Mouse (Mus musculus) hindbrain, embryonic 12.5 days (tissue): ENCODE data around the gene Btbd9. TPM values are rescaled to one million over a fixed set of nuclear protein-coding genes. Genes with fewer than 3 reads are reported as not detected.

Source experiments
- ATAC-seq: fragments of 200-750 bp; cut with Nextera tagmentation; 2 replicates; pipeline ENCODE4 v1.8.0; 2017; ENCODE audit warnings: moderate TSS enrichment; ENCODE audit not compliant: low FRiP score
- H3K27ac ChIP-seq: fragments of 300-500 bp; sonication (generic); 2 replicates; pipeline ENCODE4 v1.5.1; 2016; ENCODE audit warnings: mild to moderate bottlenecking
- H3K27me3 ChIP-seq: fragments of 300-500 bp; sonication (generic); 2 replicates; pipeline ENCODE4 v1.6.1; 2016; ENCODE audit warnings: mild to moderate bottlenecking
- H3K36me3 ChIP-seq: fragments of 300-500 bp; sonication (generic); 2 replicates; pipeline ENCODE4 v1.6.1; 2016; ENCODE audit warnings: mild to moderate bottlenecking
- H3K4me1 ChIP-seq: fragments of 300-500 bp; sonication (generic); 2 replicates; pipeline ENCODE4 v1.6.1; 2016
- H3K4me2 ChIP-seq: fragments of 300-500 bp; sonication (generic); replicated peaks from 2 replicates; pipeline ENCODE4 v1.6.1; 2016; ENCODE audit warnings: mild to moderate bottlenecking
- H3K4me3 ChIP-seq: fragments of 300-500 bp; sonication (generic); 2 replicates; pipeline ENCODE4 v1.5.1; 2016; ENCODE audit warnings: mild to moderate bottlenecking
- H3K9ac ChIP-seq: fragments of 300-500 bp; sonication (generic); 2 replicates; pipeline ENCODE4 v1.6.1; 2016; ENCODE audit warnings: mild to moderate bottlenecking, moderate library complexity
- H3K9me3 ChIP-seq: fragments of 300-500 bp; sonication (generic); replicated peaks from 2 replicates; pipeline ENCODE4 v1.6.1; 2016; ENCODE audit warnings: mild to moderate bottlenecking
- WGBS: fragments of 180-500 bp; shearing (Covaris S2); methylation state at CpG from one replicate; pipeline ENCODE4 v1.1.7; 2016; 5-methylcytosine and 5-hydroxymethylcytosine counted together
- polyA plus RNA-seq: library from polyadenylated mRNA; unstranded; fragments of >200 nt; fragmentation: Nextera tagmentation; extraction: Ambion mirVana; gene quantifications from 2 replicates; pipeline ENCODE4 v1.2.1, GENCODE M21; 2016

Btbd9 gene
- polyA plus RNA-seq, 1 experiment from 2014 or later: 106 TPM

- H3K4me2 ChIP-seq: no peak overlapping the region
- H3K27ac ChIP-seq: no peak overlapping the region
- H3K9ac ChIP-seq: no peak overlapping the region
- WGBS: 84% methylated on average over 6 of the region's 6 CpGs
- H3K4me3 ChIP-seq: no peak overlapping the region
- H3K36me3 ChIP-seq: peaks cover 6% of the 10 kb centered on the region
- peaks cover 6% of the 10 kb centered on the region; the same call in 1 of the 2 replicates for H3K4me1 ChIP-seq
- no peak for ATAC-seq
- no peaks in the 10 kb centered on the region for H3K9me3 ChIP-seq
- no peaks in the 10 kb centered on the region for H3K27me3 ChIP-seq
Observed at GRCm38 (mm10) chr17:30180197-30180596, 396.1 kb downstream of the Btbd9 start.

GRCm38 (mm10) chr17:30178402-30178801 lies 397.9 kb downstream of the Btbd9 start:
- peaks cover 6% of the 10 kb centered on the region; the same call in 1 of the 2 replicates for H3K4me1 ChIP-seq
- H3K9ac ChIP-seq: no peak overlapping the region
- H3K4me3 ChIP-seq: no peak overlapping the region
- no peak overlapping the region for H3K27ac ChIP-seq
- no peak overlapping the region for H3K4me2 ChIP-seq
- no peaks in the 10 kb centered on the region for H3K27me3 ChIP-seq
- ATAC-seq: no peak
- WGBS: 82% methylated on average over 1 of the region's 1 CpGs
- peaks cover 6% of the 10 kb centered on the region for H3K36me3 ChIP-seq
- H3K9me3 ChIP-seq: no peaks in the 10 kb centered on the region

- Histone ChIP-seq H3K36me3 (peaks cover 6% of the 10 kb centered on the region), H3K27me3 (no peaks in the 10 kb centered on the region), H3K27ac (no peak overlapping the region), H3K9me3 (no peaks in the 10 kb centered on the region), H3K9ac (no peak overlapping the region), H3K4me2 (no peak overlapping the region), H3K4me3 (no peak overlapping the region), H3K4me1 (0 out of 2 replicates have a peak, but pooled peaks cover 6% of the 10 kb centered on the region)
- ATAC-seq: no peak
- WGBS: 90% methylated on average over 4 of the region's 4 CpGs
Observed at GRCm38 (mm10) chr17:30177435-30177834, 398.9 kb downstream of the Btbd9 start.

Other genes with a start within 250 kb of the Btbd9 start
- 0.64 and 0.97 TPM in 2 replicates for gene Dnah8, start 47.9 kb upstream of the Btbd9 start, polyA plus RNA-seq
- gene Glo1, start 50.4 kb upstream of the Btbd9 start, polyA plus RNA-seq: 186 and 189 TPM in 2 replicates